22 mouse cellular contexts compared by ENCODE assay signal in genomic region chr1:153431701-153432100, GRCm38 (mm10). TPM values are rescaled to one million over a fixed set of nuclear protein-coding genes. Genes with fewer than 3 reads are reported as not detected.
DNase-seq lines count a peak whose midpoint lies in the region; ATAC-seq and TF ChIP-seq lines count a peak whose summit lies in the region.
"Had no signal": no experiment of that assay in that cellular context is flagged by ENCODE, and none has a peak within 500 bp of the region (broad histone marks: within the 10 kb centered on the region; RNA-seq: fewer than 3 reads in every experiment).

No protein-coding gene starts in this region.

- peak overlapping the region; percentile 50 for H3K27ac ChIP-seq in bone marrow macrophage, adult 2 months (ENCODE audit: insufficient read depth, low read depth, low read length)
- H3K27ac ChIP-seq in hindbrain, postnatal 0 days: no peak overlapping the region
- H3K27ac ChIP-seq: forebrain, embryonic 15.5 days; neural tube, embryonic 12.5 days had no signal

- H3K36me3 ChIP-seq in hindbrain, postnatal 0 days (ENCODE audit: insufficient read depth, low read length): no peaks in the 10 kb centered on the region
- H3K36me3 ChIP-seq: forebrain, embryonic 15.5 days; heart, embryonic 12.5 days; neural tube, embryonic 12.5 days had no signal

- no peaks in the 10 kb centered on the region for H3K9me3 ChIP-seq in hindbrain, postnatal 0 days (ENCODE audit: low read length)
- H3K9me3 ChIP-seq: forebrain, embryonic 15.5 days; heart, embryonic 12.5 days; megakaryocyte, embryonic 14.5 days; neural tube, embryonic 12.5 days had no signal

- H3K4me3 ChIP-seq in bone marrow macrophage, adult 2 months (ENCODE audit: insufficient read depth, low read length): no peak overlapping the region
- no peak overlapping the region for H3K4me3 ChIP-seq in hindbrain, postnatal 0 days (ENCODE audit: low read length)
- H3K4me3 ChIP-seq: erythroblast, embryonic 14.5 days; forebrain, embryonic 15.5 days; heart, embryonic 12.5 days; megakaryocyte, embryonic 14.5 days; neural tube, embryonic 12.5 days had no signal

- peak; percentile 10 for DNase-seq in lung, postnatal 25 days (ENCODE audit: low spot score)
- DNase-seq in lung, postnatal 10 days: no peak
- DNase-seq in B cell, adult 2 months: peak; percentile 62 to 68
- DNase-seq in liver: no peak
- no peak for DNase-seq in hindbrain, postnatal 0 days (ENCODE audit: low spot score)
- no peak for DNase-seq in right cerebral cortex, adult 18-20 months
- DNase-seq: adrenal gland, adult 2 months; cerebellum, adult 11-12 months; cerebellum, postnatal 36 days; heart, postnatal 36 days; kidney, adult 11 months; kidney, postnatal 14 days; right cerebral cortex, postnatal 4 days had no signal

- no peak for TF ChIP-seq POLR2A in bone marrow macrophage, adult 2 months (IDR thresholded peaks at IDR 0.05; ENCODE audit: borderline replicate concordance, low read depth, low read length)

- ATAC-seq in monocyte, adult 5-6 weeks (replicated peaks; ENCODE audit: insufficient number of reproducible peaks, low FRiP score, low TSS enrichment, poor library complexity, severe bottlenecking): peak; percentile 86
- no peak for ATAC-seq in hindbrain, postnatal 0 days
- ATAC-seq: forebrain, embryonic 15.5 days; hindbrain, embryonic 16.5 days; midbrain, embryonic 16.5 days had no signal

- H3K4me1 ChIP-seq in bone marrow macrophage, adult 2 months (ENCODE audit: control insufficient read depth, insufficient read depth, low read length): peaks cover 29% of the 10 kb centered on the region
- no peaks in the 10 kb centered on the region for H3K4me1 ChIP-seq in hindbrain, postnatal 0 days (ENCODE audit: insufficient read depth, low read length)
- H3K4me1 ChIP-seq: forebrain, embryonic 15.5 days; heart, embryonic 12.5 days; neural tube, embryonic 12.5 days had no signal

- no peak overlapping the region for H3K4me2 ChIP-seq in hindbrain, postnatal 0 days (ENCODE audit: low read depth, low read length)
- H3K4me2 ChIP-seq: forebrain, embryonic 15.5 days; heart, embryonic 12.5 days; neural tube, embryonic 12.5 days had no signal

- H3K27me3 ChIP-seq in hindbrain, postnatal 0 days (ENCODE audit: insufficient read depth, low read length): no peaks in the 10 kb centered on the region
- H3K27me3 ChIP-seq: forebrain, embryonic 15.5 days; neural tube, embryonic 12.5 days had no signal

- 89% methylated on average over 10 of the region's 10 CpGs for WGBS in hindbrain, postnatal 0 days

- H3K9ac ChIP-seq in hindbrain, postnatal 0 days (replicated peaks; ENCODE audit: low read length): no peak overlapping the region
- H3K9ac ChIP-seq: forebrain, embryonic 15.5 days; heart, embryonic 12.5 days; neural tube, embryonic 12.5 days had no signal

- TF ChIP-seq CTCF in bone marrow macrophage, adult 2 months (IDR thresholded peaks at IDR 0.05; ENCODE audit: low read depth, low read length): no peak
- no peak for TF ChIP-seq CTCF in hindbrain, postnatal 0 days (IDR thresholded peaks at IDR 0.05; ENCODE audit: low read depth)

RNA-seq across cellular contexts. Expression of gene Shcbp1l, which starts 6.7 kb away (rescaled TPM):
- 0.84 and 2.0 TPM in 2 replicates for polyA plus RNA-seq in bone marrow macrophage, adult 2 months (2012; ENCODE audit: insufficient read depth, insufficient read length, missing spikeins)
- total RNA-seq in monocyte, adult 5-6 weeks (2017): 0.64 to 1.1 TPM in 2 of 3 replicates, not detected in the other
- 0.50 and 2.2 TPM in 2 replicates for total RNA-seq in hindbrain, postnatal 0 days (2014; rRNA removed)
- 1.3 and 1.9 TPM in 2 replicates for polyA plus RNA-seq in hindbrain, postnatal 0 days (2015; fragmentation: Nextera tagmentation; extraction: Ambion mirVana)
- total RNA-seq: heart, postnatal 36 days had no signal
- polyA plus RNA-seq: erythroblast, embryonic 14.5 days had no signal

RNA-seq across cellular contexts. Expression of gene Dhx9, which starts 55.8 kb away (rescaled TPM):
- polyA plus RNA-seq in bone marrow macrophage, adult 2 months (2012; ENCODE audit: insufficient read depth, insufficient read length, missing spikeins): 61.2 and 67.9 TPM in 2 replicates
- total RNA-seq in monocyte, adult 5-6 weeks (2017): 148 to 217 TPM (median 199 TPM) in 3 replicates
- total RNA-seq in hindbrain, postnatal 0 days (2014; rRNA removed): 57.3 and 73.8 TPM in 2 replicates
- polyA plus RNA-seq in hindbrain, postnatal 0 days (2015; fragmentation: Nextera tagmentation; extraction: Ambion mirVana): 36.8 and 39.1 TPM in 2 replicates

Comparison
In these comparisons a context has a peak if more than half of its experiments do, and no peak if none do; other contexts are left out.
1. DNase-seq: peak in lung, postnatal 25 days (single experiment) and B cell, adult 2 months (2 of 2); none in lung, postnatal 10 days (single experiment), liver (single experiment), hindbrain, postnatal 0 days (single experiment) and right cerebral cortex, adult 18-20 months (single experiment).